Mouse (Mus musculus) cerebellum, postnatal 4 days (tissue): ENCODE data around the gene Banp.

Experiments used
- DNase-seq, 2 experiments: peaks; one replicate each; pipeline ENCODE4 v3.0.0; 2022; ENCODE audit warnings: low spot score in 2 of 2, mixed read lengths in 1 of 2

Gene Banp

DNA sequence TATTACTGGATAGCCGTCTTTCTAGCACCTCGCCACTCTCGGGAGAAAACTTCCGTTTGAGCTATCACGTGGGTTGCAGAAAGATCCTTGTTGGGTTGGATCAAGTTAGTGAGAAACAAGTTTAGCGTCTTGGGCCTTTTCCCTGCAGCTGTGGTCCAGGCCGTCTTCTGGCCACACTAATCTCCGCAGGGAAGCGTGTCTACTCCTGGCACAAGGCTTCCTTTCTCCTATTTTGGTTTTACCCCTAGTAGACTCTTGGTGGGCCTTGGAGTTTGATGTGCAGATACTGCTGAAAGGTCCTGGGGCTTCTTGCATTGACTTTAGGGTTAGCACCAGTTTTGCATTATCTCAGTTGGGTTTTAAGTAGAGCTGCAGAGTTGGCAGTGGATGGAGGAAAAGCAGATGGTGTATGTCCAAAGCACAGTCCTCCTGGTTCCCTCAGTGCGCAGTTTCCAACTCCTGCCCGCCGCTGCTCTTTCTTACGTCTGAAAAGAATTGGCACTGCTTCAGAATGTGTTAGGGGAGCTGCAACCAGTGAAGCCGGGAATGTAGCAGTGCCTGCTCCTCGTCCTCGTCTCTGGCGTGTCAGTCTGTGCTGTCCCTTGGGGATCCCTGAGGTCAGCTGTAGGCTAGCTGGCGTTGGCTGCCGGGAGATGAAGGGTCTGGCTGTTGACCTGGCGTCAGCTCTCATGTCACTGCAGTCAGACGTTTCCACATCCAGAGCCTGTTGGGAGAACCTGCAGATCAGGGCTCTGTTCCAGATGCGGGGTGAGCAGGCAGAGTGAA, 68.7 kb downstream of the Banp start:
- no peak for DNase-seq

DNA sequence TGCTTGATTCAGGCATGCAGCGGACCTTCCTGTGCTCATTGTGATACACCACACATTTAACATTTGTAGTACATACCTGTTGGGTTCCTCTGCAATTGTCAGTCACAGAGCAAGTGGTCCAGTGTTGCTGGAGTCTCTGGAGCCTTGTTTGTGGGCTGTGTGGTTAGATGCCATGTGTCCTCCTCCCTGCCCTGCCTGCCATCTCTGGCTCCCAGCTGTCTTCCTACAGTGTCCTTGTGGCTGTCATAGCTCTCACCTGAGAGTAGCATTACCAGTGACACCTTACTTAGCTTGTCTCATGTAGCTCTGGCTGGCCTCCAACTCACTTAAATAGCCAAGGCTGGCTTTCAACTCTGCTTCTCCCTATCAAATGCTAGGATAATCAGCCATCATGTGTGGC, 69.6 kb downstream of the Banp start:
- DNase-seq, result no peak

- no peak for DNase-seq
These were observed 70.7 kb downstream of the Banp start for GRCm38 (mm10) chr8:122020050-122020771.

GRCm38 (mm10) chr8:122021725-122022124, 72.2 kb downstream of the Banp start:
- no peak for DNase-seq

DNA sequence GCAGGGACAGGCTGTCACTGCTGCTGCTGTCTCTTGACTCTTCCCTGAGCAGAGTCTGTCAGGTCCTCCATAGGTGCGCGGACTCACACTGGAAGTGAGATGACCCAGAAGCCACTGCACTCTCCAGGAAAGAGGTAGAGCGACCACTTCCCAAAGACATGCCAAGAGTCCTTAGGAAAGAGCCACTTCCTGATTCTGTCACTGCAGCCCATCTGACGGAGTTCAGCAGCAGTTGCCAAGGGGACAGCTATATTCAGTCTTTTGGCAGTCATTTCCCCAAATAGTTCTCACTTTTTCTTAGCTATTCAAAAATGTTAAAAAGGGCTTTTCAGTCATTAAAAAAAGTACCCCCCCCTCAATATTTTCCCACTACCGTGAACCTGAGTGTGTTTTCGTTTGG, 72.7 kb downstream of the Banp start:
- DNase-seq, result no peak

GRCm38 (mm10) chr8:122022705-122023104, 73.2 kb downstream of the Banp start:
- DNase-seq, result peak in 1 of 2 experiments; percentile 42

DNA sequence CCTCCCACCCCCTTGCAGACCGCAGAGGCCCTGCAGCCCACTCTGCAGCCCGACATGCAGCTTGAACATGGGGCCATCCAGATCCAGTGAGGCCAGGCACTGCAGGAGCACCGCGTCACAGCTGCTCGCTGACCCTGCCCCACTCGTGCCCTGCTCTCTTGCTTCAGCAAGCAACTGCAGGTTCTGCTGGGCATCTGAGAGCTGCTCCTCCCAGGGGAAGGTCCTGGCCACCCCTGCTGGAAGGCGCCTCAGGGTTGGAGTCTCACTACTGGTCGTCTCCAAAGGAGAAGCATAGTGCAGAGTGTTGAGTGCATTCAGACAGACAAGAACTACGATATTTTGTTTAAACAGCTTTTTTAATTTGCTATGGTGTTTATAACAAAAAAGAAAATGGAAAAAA, 76.0 kb downstream of the Banp start:
- DNase-seq, result no peak

DNA sequence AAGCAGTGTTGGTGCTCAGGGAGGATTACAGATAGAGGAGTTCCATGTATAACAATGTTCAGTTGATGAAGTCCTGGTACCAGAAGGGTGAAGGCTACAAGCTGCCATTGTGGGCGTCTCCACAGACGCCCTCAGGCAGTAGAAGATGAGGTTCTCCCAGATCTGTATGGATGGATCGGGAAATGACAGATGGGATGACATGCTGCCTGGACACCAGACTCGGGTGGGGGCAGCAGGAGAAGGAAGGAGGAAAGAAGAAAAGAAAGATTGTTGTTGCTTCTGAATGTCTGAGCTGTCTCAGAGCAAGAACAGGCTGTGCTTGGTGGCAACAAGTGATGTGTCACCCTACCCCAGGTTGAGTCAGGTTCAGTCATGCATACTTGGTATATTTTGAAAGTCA, 78.6 kb downstream of the Banp start:
- DNase-seq, result no peak

DNA sequence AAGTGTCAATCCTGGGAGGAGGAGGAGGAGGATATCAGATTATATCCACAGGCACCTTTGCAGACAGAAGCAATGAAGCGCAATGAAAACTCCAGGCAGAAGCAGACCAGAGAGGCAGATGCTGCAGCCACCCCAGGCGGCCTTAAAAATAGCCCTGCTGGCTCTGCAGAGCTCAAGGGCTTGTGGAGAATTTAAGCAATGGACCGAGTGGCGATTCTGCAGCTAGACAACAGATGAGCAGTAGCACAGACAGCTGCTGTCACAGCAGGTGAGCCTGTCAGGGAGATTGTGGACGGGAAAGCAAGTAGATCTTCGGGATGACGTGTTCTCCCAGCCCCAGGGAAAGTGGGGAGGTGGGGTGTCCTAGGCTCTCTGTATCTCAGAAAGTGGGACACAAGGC, 81.4 kb downstream of the Banp start:
- DNase-seq, result peak in 1 of 2 experiments; percentile 62

DNA sequence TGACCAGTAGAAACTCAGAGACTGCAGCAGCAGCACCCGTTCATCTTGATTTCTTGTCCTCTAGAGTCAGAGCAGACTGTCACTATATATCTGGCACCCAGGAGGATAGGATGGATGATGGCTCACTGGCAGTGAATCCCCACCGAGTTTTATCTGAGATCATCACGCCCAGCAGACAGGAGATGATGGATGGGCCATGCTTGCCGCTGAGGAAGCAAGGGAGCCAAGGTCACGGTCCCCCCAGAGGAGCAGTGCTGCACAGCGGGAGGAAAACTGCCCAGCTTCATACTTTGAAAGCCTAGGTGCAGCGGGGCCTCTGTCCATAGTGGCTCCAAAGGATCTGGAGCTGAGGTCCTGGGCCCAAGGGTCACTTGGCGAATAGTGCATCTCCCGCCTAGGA, 83.2 kb downstream of the Banp start:
- no peak for DNase-seq

DNA sequence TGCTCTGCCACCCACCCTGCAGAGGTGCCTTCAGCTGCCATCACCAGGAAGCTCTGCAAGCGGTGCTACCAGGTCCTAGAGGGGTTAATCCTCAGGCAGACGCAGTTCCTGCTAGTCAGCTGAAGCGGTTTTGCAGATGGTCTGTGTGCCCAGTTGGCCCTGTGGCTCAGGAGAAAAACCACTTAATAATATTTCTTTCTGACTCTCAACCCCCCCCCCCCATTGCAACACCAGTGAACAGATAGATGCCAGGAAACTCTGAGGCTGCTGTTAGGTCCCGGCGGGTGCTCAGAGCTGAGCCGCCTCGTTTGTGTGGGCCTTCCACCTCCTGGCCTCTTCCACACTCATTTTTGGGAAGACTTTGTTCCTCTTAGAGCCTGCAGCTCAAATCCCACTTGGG, 86.0 kb downstream of the Banp start:
- DNase-seq, result no peak

GRCm38 (mm10) chr8:122036325-122036724, 86.8 kb downstream of the Banp start:
- no peak for DNase-seq

DNA sequence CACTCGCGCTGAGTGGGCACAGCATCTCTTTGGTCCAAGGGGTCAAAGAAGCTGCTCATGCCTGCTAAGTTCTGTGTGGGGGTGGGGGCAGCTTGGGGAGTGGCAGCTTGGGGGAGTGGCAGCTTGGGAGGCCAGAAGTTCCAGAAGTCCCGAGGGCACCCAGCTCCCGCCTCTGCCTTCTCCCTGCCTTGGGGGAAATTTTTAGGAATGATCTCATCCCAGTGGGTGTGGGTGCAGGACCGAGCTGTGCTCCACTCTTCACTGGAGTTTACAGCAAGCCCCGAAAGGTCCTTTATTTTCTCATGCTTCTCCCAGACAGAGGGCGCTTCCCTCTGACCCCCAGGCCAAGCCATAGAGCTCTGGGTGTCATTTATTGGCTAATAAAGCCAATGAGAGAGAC, 87.7 kb downstream of the Banp start:
- no peak for DNase-seq

DNA sequence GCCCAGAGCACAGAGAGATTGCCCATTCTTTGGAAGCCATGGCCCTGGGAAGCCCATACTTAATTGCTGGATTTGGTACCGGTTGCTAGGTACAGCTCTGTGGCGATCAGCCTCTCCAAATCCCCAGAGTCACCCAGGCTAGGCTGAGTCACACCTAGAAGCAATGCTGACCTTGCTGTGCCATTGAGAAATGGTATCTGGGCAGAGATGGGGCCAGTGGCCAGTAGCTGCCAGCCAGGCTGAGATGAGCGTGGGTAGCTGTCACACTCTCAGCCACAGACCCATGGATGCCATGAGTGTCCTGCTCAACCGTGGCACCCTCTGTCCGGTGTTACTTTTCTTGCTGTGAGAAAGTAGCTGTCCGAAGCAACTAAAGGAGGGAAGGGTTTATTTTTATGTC, 88.5 kb downstream of the Banp start:
- no peak for DNase-seq

DNA sequence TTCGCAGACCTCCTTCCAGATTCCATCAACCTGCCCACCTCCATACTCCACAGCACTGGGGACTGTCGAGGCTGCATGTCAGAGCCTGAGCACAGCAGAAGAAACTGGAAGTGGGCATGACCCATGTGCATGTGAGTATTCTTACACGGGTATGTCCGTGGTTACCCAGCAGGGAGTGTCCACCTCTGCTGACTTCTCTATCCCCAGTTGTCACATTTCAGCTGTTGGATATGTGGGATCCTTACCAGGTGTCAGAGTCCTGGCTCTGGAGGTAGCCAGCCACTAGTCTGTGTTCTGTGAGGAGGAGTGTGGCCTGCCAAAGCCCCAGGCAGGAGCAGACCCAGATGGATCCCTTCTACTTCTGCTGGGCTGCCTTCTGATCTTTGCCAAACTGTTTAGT, 89.9 kb downstream of the Banp start:
- DNase-seq, result no peak

- DNase-seq, result no peak
These were observed 97.8 kb downstream of the Banp start for GRCm38 (mm10) chr8:122047206-122047870.

- DNase-seq, result no peak
These were observed 99.7 kb downstream of the Banp start for GRCm38 (mm10) chr8:122049266-122049665.

DNA sequence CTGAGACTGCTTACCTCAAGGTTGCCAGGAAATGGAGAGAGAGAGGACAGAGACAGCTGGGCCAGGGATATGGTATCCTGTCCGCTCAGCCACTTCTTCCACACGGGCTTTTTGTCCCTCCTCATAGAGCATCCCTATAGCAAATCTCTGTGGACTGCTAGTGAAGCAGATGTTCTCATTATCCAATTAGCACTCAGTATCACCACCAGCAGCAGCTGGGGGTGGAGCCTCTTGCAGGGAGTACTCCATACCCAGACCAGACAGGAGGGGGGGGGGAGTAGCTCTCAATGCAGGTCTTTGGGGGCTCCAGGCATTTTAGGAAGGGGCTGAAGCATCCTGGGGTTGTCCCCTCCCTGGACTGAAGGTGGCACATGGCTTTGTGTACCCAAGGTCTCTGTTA, 100.4 kb downstream of the Banp start:
- DNase-seq, result no peak

DNA sequence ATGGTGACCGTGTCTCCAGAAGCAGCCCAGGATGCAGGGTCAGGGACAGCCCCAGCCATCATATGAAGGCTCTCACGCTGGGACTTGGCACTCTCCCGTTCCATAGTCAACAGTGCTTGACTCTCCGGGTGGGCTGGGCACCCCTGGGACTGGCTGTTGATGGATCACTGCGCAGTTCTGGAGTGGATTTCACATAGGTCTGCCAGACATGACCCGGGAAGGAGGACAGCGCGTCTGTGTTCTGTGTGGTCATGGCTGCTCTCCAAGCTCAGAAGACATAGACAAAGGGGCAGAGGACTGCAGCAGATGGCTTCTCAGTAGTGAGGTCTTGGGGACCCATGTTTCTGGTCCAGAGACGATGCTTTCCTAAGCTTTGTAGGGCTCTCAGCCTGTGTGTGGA, 101.1 kb downstream of the Banp start:
- DNase-seq, result peak in 1 of 2 experiments; percentile 35

GRCm38 (mm10) chr8:122055321-122055720, 105.8 kb downstream of the Banp start:
- DNase-seq, result no peak

DNA sequence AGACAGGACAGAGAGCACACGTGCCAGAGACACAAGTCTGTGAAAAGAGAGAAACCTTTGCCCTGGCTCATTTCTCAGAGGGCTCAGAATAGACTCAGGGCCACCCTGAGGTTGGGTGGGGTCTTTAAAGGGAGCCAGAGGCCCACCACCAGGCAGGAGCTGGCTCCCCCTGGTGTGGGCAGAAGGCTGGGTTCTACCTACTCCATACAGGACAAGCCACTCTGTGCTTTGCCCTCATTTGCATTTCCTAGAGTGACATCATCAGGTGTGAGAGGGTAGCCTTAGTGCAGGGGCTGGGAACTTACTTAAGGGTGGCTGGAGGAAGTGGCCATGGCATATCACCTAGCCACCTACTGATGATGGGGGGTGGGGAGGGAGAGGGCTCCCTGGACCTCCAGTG, 106.6 kb downstream of the Banp start:
- no peak for DNase-seq

DNA sequence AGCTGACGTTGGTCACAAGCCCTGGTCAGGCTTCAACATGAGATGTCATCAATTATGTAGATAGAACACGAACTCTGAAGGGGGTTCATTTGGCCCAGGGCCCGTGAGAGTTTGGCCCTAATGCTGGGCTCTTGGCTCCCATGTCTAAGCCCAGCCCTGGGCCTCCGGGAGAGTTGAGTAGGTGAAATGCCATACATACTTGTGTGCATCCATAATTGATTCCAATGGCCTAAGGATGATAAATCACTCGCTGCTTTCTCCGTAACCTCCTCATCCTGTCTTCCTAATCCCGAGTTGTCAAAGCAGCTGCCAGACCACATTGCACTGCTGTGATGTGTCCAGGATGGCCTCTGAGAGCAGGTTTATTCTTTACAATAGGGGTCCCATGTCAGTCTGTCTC, 107.3 kb downstream of the Banp start:
- DNase-seq, result no peak

DNA sequence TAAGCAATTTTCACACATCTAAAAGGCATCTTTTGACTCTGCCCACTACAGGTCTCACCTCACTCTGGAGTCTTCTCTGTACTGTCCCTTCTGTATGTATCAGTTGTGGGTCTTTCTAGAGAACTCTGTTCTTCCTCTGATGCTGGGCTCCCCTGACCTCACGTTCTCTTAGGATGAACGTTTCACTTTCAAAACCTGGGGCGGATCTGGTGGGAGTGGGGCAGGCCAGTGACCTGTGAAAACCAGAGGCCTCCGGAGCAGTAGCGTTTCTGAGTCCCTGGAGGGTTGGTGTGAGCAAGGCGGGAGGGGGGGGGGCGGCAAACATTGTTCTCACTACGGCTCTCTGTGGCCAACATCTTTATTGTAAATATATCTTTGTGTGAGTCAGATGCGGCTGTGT, 109.0 kb downstream of the Banp start:
- no peak for DNase-seq
